Mouse (Mus musculus): Measurements from ENCODE around the gene Postn. TPM values are rescaled to one million over a fixed set of nuclear protein-coding genes. Genes with fewer than 3 reads are reported as not detected.

Gene Postn
- 0.24 TPM for polyA plus RNA-seq (2017; shearing (Covaris generic))

DNA sequence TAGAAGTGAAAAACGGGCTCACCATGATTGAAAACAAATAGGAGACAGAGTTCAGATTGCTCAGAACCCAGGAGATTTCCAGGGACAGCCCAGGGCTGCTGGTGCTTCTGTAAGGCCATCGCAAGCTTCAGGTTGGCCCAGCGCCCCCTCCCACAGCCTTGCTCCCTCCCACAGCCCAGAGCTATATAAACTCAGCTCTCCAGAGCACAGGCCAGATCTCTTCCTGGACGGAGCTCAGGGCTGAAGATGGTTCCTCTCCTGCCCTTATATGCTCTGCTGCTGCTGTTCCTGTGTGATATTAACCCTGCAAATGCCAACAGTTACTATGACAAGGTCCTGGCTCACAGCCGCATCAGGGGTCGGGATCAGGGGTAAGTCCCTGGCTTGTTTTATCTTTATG is at the start of gene Postn:
Postn (plus strand) TSS at position 213 of the 400 bp plus-strand sequence.

Other genes with a start within 250 kb of the Postn start
- not detected for gene Trpc4, start 205.1 kb upstream of the Postn start, polyA plus RNA-seq (2017; shearing (Covaris generic))